Mouse (Mus musculus): ENCODE data around the gene Gm4340.
"Not testable (repeated sequence)": the region's sequence is repeated elsewhere in the genome, so short reads cannot be mapped to it uniquely, and the experiment has no call there.

Gene Gm4340

DNA sequence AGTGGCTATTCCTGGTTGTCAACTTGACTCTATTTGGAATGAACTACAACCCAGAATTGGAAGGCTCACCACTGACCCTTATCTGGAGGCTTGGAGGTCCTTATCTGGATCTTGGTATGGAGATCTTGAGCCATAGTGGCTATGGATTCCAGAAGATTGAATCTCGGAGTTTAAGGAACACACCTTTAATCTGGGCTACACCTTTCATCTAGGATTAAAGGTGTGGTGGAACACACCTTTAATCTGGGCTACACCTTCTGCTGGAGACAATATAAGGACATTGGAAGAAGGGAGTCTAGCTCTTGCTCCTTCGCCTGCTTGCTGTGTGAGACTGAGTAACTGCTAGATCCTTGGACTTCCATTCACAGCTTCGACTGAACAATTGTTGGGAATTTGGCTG lies at the start of gene Gm4340:
Gm4340 (plus strand) TSS at position 301 of the 400 bp plus-strand sequence.
- not testable (repeated sequence) for DNase-seq (ENCODE audit: low spot score in 2 of 2)

GRCm38 (mm10) chr10:104151197-104151596 lies 42.6 kb upstream of the Gm4340 start, which contains the start of gene Gm6763:
Gm6763 (plus strand) TSS chr10:104151497.
- DNase-seq (ENCODE audit: low spot score in 2 of 2), result not testable (repeated sequence)

- not testable (repeated sequence) for DNase-seq (ENCODE audit: low spot score in 2 of 2)
Measured at GRCm38 (mm10) chr10:104159706-104160105, 34.1 kb upstream of the Gm4340 start, which contains the start of gene Gm8764. Gm8764 (plus strand) TSS chr10:104160006.

GRCm38 (mm10) chr10:104168215-104168614 lies 25.6 kb upstream of the Gm4340 start, which contains the start of gene Gm21304:
Gm21304 (plus strand) TSS chr10:104168515.
- not testable (repeated sequence) for DNase-seq (ENCODE audit: low spot score in 2 of 2)

DNA sequence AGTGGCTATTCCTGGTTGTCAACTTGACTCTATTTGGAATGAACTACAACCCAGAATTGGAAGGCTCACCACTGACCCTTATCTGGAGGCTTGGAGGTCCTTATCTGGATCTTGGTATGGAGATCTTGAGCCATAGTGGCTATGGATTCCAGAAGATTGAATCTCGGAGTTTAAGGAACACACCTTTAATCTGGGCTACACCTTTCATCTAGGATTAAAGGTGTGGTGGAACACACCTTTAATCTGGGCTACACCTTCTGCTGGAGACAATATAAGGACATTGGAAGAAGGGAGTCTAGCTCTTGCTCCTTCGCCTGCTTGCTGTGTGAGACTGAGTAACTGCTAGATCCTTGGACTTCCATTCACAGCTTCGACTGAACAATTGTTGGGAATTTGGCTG lies 17.1 kb upstream of the Gm4340 start, which contains the start of gene Gm21312:
Gm21312 (plus strand) TSS at position 301 of the 400 bp plus-strand sequence.
- DNase-seq (ENCODE audit: low spot score in 2 of 2), result not testable (repeated sequence)

DNA sequence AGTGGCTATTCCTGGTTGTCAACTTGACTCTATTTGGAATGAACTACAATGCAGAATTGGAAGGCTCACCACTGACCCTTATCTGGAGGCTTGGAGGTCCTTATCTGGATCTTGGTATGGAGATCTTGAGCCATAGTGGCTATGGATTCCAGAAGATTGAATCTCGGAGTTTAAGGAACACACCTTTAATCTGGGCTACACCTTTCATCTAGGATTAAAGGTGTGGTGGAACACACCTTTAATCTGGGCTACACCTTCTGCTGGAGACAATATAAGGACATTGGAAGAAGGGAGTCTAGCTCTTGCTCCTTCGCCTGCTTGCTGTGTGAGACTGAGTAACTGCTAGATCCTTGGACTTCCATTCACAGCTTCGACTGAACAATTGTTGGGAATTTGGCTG lies 8.6 kb upstream of the Gm4340 start, which contains the start of gene Gm20765:
Gm20765 (plus strand) TSS at position 301 of the 400 bp plus-strand sequence.
- not testable (repeated sequence) for DNase-seq (ENCODE audit: low spot score in 2 of 2)

DNA sequence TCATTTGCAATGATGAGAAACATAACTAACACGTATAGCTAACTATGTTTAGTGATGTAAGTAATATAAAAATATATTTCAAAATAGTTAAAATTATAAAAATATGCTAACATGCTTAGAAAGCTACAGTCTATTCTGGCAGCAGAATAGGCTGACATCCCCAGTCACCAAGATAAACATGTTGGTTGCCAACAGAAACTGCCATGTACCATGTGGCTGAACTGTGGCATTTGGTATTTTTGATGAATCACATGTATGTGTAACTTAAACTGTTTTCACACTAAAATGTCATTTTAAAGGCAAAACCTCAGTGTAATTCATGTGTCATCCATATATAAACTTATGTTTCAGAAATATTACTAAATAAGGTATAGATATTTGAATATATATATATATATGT lies 15.8 kb downstream of the Gm4340 start:
- DNase-seq (ENCODE audit: low spot score in 2 of 2), result no peak

GRCm38 (mm10) chr10:104210268-104210990 lies 16.6 kb downstream of the Gm4340 start:
- no peak for DNase-seq (ENCODE audit: low spot score in 2 of 2)

GRCm38 (mm10) chr10:104214527-104214926 lies 20.7 kb downstream of the Gm4340 start:
- no peak for DNase-seq (ENCODE audit: low spot score in 2 of 2)

DNA sequence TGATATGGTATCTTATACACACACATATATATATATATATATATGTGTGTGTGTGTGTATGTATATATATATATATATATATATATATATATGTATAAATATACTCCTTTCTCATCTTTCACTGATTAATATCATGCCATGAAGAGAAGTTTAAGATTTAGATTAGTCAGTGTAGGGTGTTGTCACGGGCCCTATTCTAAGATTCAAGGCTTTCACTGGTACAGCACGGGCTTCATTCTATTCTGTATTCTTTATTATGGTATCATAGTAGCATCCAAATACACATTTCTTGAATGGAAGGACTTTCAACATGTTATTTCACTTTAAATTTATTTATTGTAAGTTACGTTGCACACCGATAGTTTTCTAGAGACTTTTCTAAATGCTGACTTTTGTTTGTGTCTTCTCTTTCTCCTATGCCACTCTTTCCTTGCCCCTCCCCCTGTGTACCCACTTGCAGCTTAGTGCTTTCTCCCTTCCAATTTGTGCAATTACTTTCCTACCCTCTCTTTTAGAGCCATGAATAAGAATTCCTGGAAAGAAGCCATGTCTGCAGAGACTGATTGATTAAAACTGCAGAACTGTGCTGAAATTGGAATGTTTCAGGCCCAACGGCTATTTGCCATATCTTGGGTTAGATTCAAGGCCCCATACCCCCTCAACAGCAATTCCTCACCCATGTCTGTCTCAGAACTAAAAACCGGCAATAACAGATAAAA lies 26.6 kb downstream of the Gm4340 start:
- DNase-seq (ENCODE audit: low spot score in 2 of 2), result no peak
